Mouse (Mus musculus) R1 (cell line): Measurements from ENCODE around the gene Suco.

ENCODE experiments used
- DNase-seq: peaks from one replicate; pipeline ENCODE4 v3.0.0-alpha.2; 2018; ENCODE audit warnings: low read depth, low spot score

Gene Suco

DNA sequence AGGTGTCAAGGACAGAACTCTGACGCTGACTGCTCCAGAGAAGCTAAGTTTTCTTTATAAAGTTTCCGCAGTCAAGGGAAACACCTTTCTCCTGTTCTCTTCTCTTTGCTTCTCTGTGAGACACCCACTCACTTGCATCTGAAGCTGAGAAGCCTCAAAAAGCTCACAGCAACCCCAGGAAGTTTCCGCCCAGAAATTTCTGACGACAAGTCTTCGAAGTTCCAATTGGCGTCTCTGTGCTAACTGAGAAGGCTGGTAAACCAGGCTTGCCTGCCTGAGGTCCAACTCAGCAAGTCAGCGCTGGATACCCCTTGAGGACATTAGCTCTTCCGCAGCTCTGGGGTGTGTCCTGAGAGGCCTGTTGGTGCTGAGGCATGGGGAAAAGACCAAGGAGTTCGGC is 88.1 kb downstream of the Suco start, which contains the start of gene Fasl:
Gene Fasl, minus strand, starts transcription at position 157 of the 400 bp plus-strand sequence.
- no peak for DNase-seq

DNA sequence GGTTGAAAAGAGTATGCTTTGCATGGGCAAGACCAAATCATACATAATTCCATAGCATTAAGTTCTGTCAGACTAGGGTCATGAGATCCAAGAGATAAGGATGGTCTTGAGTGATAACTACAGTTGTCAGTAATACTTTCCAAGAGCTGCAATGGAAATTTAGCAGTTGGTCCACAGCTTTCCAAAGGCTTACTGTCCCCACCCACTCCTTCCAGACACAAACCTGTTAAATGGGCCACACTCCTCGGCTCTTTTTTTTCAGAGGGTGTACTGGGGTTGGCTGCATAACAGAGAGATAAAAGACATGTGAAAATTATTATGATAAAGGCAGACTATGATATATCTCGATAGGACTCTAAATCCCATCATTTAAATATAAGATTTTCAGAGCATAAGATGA is 93.8 kb downstream of the Suco start:
- no peak for DNase-seq

DNA sequence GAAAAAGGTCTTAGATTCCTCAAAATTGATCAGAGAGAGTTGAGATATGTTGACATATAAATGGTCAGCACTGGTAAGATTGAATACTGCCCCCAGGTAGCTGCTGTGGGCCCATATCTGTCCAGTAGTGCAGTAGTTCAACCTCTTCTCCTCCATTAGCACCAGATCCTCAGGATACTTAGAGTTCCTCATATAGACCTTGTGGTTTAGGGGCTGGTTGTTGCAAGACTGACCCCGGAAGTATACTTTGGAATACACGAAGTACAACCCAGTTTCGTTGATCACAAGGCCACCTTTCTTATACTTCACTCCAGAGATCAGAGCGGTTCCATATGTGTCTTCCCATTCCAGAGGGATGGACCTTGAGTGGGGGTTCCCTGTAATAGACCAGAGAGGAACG is 94.9 kb downstream of the Suco start:
- no peak for DNase-seq

DNA sequence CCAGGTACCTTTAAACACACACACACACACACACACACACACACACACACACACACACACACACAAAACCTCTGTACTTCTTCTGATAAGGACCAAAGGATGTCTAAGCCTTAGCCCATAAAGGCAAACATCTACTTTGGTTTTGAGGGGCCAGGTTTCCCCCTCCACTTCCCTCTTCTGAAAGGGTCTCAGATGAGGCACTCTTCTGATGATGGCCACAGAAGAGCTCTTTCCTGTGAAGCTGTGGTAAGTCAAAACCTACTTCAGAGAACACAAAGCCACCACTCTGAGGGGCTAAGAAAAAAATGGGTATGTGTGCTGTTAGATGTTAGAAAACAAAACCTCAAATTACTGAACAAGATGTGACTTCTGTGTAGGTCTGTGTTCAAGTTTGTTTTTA is 97.4 kb downstream of the Suco start:
- no peak for DNase-seq

DNA sequence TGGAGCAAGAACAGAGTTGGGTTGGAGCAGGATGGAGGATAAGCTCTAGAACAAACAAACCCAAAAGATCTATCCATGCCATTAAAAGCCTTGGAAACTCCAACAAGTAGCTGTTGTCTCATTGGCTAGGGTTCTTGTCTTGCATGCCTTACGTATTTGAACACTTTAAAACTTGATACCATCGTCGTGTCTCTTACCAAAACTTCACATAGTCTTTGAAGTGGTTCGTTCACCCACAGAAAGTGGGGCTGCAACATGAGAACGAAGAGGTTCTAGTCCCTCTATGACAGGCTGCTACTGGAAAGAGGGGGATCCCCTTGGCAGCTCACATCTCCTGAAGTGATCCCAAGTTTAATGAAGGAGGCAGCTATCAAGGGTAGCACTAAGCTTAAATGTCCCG is 101.3 kb downstream of the Suco start:
- no peak for DNase-seq

DNA sequence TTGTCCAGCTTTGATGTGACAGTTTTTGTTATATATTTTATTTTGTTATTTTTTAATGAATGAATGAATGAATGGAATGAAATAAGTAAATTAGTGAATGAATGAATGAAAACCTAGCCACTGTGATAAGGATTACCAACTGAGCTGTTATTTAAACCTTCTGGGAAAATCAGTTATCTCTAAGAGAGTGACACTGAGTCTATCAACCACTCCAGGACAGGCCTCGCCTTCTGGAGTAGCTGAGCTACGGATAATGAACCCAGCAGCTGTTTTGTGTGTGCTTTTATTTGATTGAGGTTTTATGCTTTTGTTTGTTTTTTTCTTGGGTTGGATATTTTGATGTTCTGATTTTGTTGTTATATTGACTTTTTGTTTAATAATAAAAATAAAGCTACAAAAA is 105.2 kb downstream of the Suco start:
- no peak for DNase-seq

DNA sequence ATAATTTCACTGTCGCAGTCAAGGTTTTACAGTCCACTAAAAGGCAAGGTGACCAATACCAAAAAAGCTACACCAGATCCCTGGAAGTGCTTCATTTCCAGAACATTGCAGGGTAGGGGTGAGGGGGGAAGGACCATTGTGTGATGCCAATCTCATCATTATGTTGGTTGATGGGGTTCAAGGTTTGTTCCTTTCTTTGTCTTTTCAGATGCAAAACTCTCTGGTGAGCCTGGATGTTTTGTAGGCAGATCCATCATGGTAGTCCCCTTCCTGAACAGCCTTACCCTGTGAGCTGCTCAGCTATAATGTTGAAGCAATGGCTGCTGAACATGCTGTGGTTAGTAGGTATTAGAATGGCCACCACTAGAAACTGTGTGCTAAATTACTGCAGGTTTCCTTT is 107.2 kb downstream of the Suco start:
- no peak for DNase-seq

DNA sequence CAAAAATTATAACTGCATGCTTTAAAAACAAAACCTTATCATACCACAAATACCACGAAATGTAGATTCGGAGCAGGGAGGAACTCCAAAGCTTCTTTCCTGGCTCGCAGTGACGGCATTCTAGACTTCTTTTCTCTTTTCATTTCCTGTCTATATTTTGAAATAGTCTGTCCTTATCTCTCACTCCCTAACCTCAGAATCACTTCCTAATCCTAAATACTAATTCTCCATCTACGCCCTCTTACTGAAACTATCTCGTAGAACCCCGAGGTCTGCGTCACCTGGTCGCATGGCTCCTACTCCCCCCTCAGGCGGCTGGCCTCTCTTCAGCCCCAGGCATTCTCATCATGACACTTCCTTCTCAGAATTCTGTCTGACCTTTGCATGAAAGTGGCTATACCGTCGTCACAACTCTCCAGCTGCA is 109.4 kb downstream of the Suco start:
- no peak for DNase-seq

DNA sequence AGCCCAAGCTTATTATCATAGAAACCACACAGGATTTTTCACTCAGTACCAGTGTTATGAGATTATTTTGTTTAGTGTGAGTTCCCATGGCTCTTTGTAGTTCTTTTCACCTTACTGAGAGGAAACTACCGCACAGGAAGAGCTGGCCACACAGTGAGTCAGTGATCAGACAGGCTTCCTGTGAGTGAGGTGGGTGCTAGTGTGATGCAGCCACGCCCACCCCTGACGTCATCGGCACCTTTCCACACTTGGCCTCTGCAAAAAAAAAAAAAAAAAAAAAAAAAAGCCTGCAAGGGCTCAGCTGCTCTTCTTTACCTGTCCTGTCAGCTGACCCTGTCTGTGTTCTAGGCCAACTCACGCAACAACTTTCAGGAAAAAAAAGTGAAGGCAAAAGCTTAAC is 109.8 kb downstream of the Suco start:
- no peak for DNase-seq
